Mouse (Mus musculus) olfactory bulb, adult 2 months (tissue): Measurements from ENCODE around the gene Nxpe3.

Experiments used
- CTCF ChIP-seq: fragments of 200-500 bp; IDR thresholded peaks from 2 replicates; pipeline ENCODE4 v1.5.1; 2012; ENCODE audit warnings: low read depth, mild to moderate bottlenecking, low read length, moderate library complexity; ENCODE audit not compliant: insufficient read depth
- POLR2A ChIP-seq: fragments of 200-500 bp; IDR thresholded peaks from 2 replicates; pipeline ENCODE4 v1.6.1; 2012; ENCODE audit warnings: mild to moderate bottlenecking, low read depth, low read length, moderate library complexity; ENCODE audit not compliant: insufficient read depth

GRCm38 (mm10) chr16:55809345-55809744 is 85.7 kb downstream of the Nxpe3 start:
- TF ChIP-seq CTCF (no peak), POLR2A (no peak)
